Mouse (Mus musculus) neural tube, embryonic 11.5 days (tissue): ENCODE data around the gene Rab11fip4. TPM values are rescaled to one million over a fixed set of nuclear protein-coding genes. Genes with fewer than 3 reads are reported as not detected.

Experiments
- ATAC-seq: fragments of 200-750 bp; cut with Nextera tagmentation; 2 replicates; pipeline ENCODE4 v1.8.0; 2017; ENCODE audit warnings: moderate number of reproducible peaks, mild to moderate bottlenecking, moderate TSS enrichment, moderate library complexity; ENCODE audit not compliant: insufficient read depth, low FRiP score, low TSS enrichment
- DNase-seq: peaks from one replicate; pipeline ENCODE4 v3.0.0-alpha.2; 2015; ENCODE audit warnings: low spot score
- H3K27ac ChIP-seq: fragments of 300-500 bp; sonication (generic); 2 replicates; pipeline ENCODE4 v1.5.1; 2014; ENCODE audit warnings: low read depth, mild to moderate bottlenecking, low read length
- H3K27me3 ChIP-seq: fragments of 300-500 bp; sonication (generic); 2 replicates; pipeline ENCODE4 v1.6.1; 2014; ENCODE audit warnings: mild to moderate bottlenecking, low read length, mixed read lengths; ENCODE audit not compliant: control insufficient read depth, insufficient read depth
- H3K36me3 ChIP-seq: fragments of 300-500 bp; sonication (generic); 2 replicates; pipeline ENCODE4 v1.6.1; 2014; ENCODE audit warnings: mild to moderate bottlenecking, low read length, moderate library complexity, mixed read lengths; ENCODE audit not compliant: control insufficient read depth, insufficient read depth
- H3K4me1 ChIP-seq: fragments of 300-500 bp; sonication (generic); 2 replicates; pipeline ENCODE4 v1.6.1; 2014; ENCODE audit warnings: low read length, mixed read lengths; ENCODE audit not compliant: control insufficient read depth, insufficient read depth
- H3K4me2 ChIP-seq: fragments of 300-500 bp; sonication (generic); 2 replicates; pipeline ENCODE4 v1.6.1; 2014; ENCODE audit warnings: low read depth, mild to moderate bottlenecking, moderate library complexity
- H3K4me3 ChIP-seq: fragments of 300-500 bp; sonication (generic); 2 replicates; pipeline ENCODE4 v1.5.1; 2014; ENCODE audit warnings: low read depth, low read length
- H3K9ac ChIP-seq: fragments of 300-500 bp; sonication (generic); 2 replicates; pipeline ENCODE4 v1.6.1; 2014; ENCODE audit warnings: mild to moderate bottlenecking, low read length
- H3K9me3 ChIP-seq: fragments of 300-500 bp; sonication (generic); 2 replicates; pipeline ENCODE4 v1.6.1; 2016; ENCODE audit warnings: low read length; ENCODE audit not compliant: control insufficient read depth
- WGBS: fragments of 180-500 bp; shearing (Covaris S2); extraction: QIAGEN DNeasy Blood & Tissue Kit; methylation state at CpG from one replicate; pipeline ENCODE4 v1.1.7; 2014; 5-methylcytosine and 5-hydroxymethylcytosine counted together
- polyA plus RNA-seq: library from polyadenylated mRNA; unstranded; fragments of >200 nt; fragmentation: Nextera tagmentation; extraction: Ambion mirVana; gene quantifications from 2 replicates; pipeline ENCODE4 v1.2.1, GENCODE M21; 2014

Gene Rab11fip4
- polyA plus RNA-seq, 1 experiment from 2014 or later = 15.2 TPM

DNA sequence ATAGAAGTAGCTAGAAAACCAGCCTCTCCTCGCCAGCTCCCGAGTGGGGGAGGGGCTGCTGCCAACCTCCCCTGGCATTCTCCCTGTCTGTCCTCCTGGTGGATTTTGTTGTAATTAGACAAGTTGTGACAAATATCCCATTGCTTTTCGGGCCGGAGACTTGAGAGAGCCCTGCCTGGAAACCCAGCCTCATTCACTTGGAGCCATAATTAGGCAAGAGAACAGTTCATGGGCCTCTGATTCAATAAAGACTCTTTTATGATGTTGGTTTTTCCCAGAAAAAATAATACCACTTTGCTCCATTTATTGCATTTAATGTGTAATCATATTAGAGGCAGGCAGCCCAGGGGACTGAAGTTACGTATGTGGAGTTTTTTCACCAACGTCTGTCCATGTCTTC is 127.2 kb downstream of the Rab11fip4 start:
- ATAC-seq = no peak
- DNase-seq = no peak
- 0 out of 2 replicates have a peak, but pooled peaks cover 1% of the 10 kb centered on the region for H3K4me1 ChIP-seq
- H3K9me3 ChIP-seq = no peaks in the 10 kb centered on the region
- H3K4me3 ChIP-seq = no peak overlapping the region
- 72% methylated on average over 6 of the region's 6 CpGs for WGBS
- H3K27me3 ChIP-seq = no peaks in the 10 kb centered on the region
- H3K4me2 ChIP-seq = no peak overlapping the region
- H3K27ac ChIP-seq = no peak overlapping the region
- H3K9ac ChIP-seq = no peak overlapping the region
- H3K36me3 ChIP-seq = no peaks in the 10 kb centered on the region

DNA sequence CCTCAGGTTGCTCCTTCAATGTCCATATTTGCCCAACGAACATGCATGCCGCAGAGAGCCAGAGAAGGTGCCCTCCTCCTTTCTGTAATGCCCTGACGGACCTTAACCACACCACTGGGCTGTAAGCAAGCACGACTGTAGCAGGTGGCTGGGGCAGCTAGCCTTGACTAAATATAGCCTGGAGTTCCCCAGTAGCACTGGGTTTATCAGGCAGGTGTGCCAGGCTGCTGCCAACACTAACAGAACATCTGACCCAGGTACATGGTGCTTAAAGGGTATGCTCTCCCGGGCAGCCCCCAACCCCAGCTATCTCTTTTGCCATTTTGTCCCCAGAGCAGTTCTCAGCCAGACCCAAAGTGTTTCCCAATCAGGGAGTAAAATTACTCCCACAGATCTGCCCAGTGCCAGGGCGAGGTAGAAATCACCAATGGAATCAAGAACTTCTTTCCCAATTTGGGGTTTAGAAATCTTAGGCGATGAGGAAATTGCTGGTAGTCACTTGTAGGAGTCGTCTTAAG is 127.9 kb downstream of the Rab11fip4 start:
- DNase-seq (no peak), ATAC-seq (no peak)
- H3K9me3 ChIP-seq = no peaks in the 10 kb centered on the region
- no peaks in the 10 kb centered on the region for H3K36me3 ChIP-seq
- H3K27ac ChIP-seq = no peak overlapping the region
- no peaks in the 10 kb centered on the region for H3K4me1 ChIP-seq
- H3K9ac ChIP-seq = no peak overlapping the region
- H3K4me2 ChIP-seq = no peak overlapping the region
- H3K4me3 ChIP-seq = no peak overlapping the region
- no peaks in the 10 kb centered on the region for H3K27me3 ChIP-seq
- 86% methylated on average over 8 of the region's 8 CpGs for WGBS

DNA sequence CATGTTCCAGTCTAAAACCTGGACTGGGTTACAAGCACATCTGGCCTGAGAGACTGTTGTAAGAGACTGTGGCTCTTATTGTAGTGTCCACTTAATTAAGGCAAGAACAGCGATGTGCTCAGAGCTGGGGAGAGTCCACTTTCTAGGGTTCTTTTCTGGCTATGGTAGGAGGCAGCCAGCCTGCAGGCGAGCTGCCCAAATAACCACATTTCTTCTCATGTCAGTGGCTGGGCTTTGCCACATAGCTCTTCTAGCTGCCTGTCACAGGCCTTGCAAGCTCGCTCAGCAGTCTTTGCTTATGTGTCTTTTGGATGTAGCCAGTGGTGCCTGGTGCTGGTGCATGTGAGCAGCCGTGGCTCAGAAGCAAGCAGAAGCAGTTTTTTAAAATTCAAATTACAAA is 129.7 kb downstream of the Rab11fip4 start:
- Histone ChIP-seq H3K36me3 (no peaks in the 10 kb centered on the region), H3K4me2 (no peak overlapping the region), H3K27ac (no peak overlapping the region), H3K9me3 (no peaks in the 10 kb centered on the region), H3K4me1 (no peaks in the 10 kb centered on the region), H3K9ac (no peak overlapping the region), H3K4me3 (no peak overlapping the region), H3K27me3 (no peaks in the 10 kb centered on the region)
- ATAC-seq (no peak), DNase-seq (no peak)
- WGBS = 81% methylated on average over 4 of the region's 4 CpGs

DNA sequence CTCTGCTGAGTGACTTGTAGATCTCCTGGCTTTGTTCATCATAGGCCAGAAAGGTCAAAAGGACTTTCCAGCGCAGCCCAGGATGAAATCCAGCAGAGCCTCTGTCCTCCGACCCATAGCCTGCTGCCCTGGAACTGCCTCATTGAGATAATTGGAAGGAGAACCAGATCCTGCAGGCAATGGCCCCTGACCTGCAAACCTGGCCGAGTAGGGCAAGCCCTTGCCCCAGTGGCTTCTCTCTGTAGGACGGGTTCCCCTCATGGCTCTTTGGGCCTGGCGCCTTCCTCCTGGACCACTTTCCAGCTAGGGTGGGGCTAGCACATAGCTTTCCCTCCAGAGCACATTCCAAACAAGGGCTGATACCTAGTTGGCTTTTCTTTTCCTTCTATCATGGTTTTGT is 131.8 kb downstream of the Rab11fip4 start:
- Histone ChIP-seq H3K4me1 (no peaks in the 10 kb centered on the region), H3K9me3 (no peaks in the 10 kb centered on the region), H3K27ac (no peak overlapping the region), H3K4me3 (no peak overlapping the region), H3K36me3 (no peaks in the 10 kb centered on the region), H3K9ac (no peak overlapping the region), H3K27me3 (no peaks in the 10 kb centered on the region), H3K4me2 (no peak overlapping the region)
- ATAC-seq (no peak), DNase-seq (no peak)
- WGBS = 91% methylated on average over 5 of the region's 5 CpGs

DNA sequence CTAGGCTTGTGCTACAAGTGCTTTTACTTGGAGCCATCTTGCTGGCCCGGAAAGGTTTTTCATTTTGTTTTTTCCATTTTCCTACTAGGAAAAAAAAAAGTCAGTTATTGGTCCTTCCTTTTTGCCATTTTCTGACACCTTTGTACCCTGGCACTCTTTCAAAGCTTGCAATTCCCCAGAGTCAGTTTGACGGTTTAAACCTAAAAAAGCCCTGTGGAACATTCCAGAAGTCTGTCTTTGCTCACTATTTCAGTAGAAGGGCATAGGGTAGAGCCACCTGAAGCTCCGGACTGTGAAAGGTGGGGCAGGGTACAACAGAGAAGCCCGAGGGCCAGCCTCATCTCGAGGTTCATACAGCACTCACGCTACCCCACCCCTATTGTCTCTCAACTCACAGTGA is 134.0 kb downstream of the Rab11fip4 start:
- no peak for ATAC-seq
- no peaks in the 10 kb centered on the region for H3K27me3 ChIP-seq
- H3K36me3 ChIP-seq = no peaks in the 10 kb centered on the region
- no peak overlapping the region for H3K4me3 ChIP-seq
- no peaks in the 10 kb centered on the region for H3K4me1 ChIP-seq
- no peak overlapping the region for H3K9ac ChIP-seq
- no peaks in the 10 kb centered on the region for H3K9me3 ChIP-seq
- H3K27ac ChIP-seq = no peak overlapping the region
- H3K4me2 ChIP-seq = no peak overlapping the region
- no peak for DNase-seq
- 93% methylated on average over 6 of the region's 6 CpGs for WGBS

DNA sequence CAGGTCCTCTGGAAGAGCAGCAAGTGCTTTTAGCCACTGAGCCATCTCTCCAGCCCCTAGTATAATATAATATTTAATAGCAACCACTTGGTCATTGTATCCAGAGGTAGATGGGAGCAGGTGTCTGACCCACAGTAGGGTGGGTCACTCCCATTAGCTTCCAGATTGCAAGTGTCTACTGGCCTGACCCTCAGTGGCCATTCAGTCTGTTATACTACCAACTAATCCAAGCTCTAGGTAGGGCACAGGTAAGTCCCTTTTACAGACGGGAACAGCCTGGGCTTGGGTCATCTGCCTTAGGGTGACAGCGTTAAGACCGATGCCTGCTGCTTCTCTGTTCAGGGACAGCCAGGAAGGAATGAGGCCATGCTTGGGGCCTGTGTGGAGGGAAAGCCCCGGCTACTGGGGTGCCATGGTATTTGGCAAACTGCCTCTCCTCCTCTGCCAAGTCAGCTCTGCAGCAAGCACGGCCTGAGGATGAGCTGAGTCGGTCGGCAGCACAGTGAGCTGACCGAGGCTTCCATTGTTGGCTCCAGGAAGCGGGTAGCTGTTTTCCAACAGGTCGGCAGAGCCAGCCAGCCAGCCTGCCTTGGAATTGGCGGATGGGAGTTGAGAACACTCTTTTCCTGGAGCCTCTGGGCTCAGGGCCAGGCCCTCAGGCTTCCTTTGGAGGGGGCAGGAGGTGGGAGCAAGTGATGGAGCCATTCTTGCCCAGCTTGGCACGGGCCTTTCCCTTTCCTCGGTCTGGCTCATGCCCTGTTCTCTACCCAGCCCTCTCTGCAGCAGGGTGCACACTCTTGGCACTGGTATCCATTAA is 138.4 kb downstream of the Rab11fip4 start:
- no peaks in the 10 kb centered on the region for H3K27me3 ChIP-seq
- no peaks in the 10 kb centered on the region for H3K36me3 ChIP-seq
- H3K9ac ChIP-seq = no peak overlapping the region
- H3K4me1 ChIP-seq = no peaks in the 10 kb centered on the region
- DNase-seq (no peak), ATAC-seq (no peak)
- H3K4me3 ChIP-seq = no peak overlapping the region
- no peak overlapping the region for H3K4me2 ChIP-seq
- no peak overlapping the region for H3K27ac ChIP-seq
- WGBS = 85% methylated on average over 13 of the region's 13 CpGs
- H3K9me3 ChIP-seq = no peaks in the 10 kb centered on the region

DNA sequence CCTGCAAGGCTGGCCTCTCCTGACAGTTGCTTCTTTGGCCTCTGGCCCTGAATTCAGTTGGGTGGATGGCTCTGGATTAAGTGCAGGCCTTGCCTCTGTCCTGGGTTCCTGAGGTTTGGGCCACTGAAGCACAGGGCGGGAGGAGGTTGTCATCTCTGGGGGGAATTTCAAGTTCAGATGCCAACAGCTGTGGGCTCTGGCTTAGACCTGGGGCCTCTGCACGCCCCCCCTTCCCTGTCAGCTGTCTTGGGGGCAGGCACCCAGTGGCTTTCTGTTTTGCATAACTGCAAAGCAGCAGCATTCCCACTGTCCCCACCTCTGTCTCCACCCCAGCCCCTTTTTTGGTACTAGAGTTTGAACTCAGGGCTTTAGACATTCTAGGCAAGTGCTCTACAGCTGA is 139.4 kb downstream of the Rab11fip4 start:
- no peaks in the 10 kb centered on the region for H3K4me1 ChIP-seq
- H3K9me3 ChIP-seq = no peaks in the 10 kb centered on the region
- no peak overlapping the region for H3K27ac ChIP-seq
- H3K9ac ChIP-seq = no peak overlapping the region
- 69% methylated on average over 2 of the region's 2 CpGs for WGBS
- no peaks in the 10 kb centered on the region for H3K27me3 ChIP-seq
- ATAC-seq = no peak
- H3K4me3 ChIP-seq = no peak overlapping the region
- no peaks in the 10 kb centered on the region for H3K36me3 ChIP-seq
- no peak for DNase-seq
- H3K4me2 ChIP-seq = no peak overlapping the region

DNA sequence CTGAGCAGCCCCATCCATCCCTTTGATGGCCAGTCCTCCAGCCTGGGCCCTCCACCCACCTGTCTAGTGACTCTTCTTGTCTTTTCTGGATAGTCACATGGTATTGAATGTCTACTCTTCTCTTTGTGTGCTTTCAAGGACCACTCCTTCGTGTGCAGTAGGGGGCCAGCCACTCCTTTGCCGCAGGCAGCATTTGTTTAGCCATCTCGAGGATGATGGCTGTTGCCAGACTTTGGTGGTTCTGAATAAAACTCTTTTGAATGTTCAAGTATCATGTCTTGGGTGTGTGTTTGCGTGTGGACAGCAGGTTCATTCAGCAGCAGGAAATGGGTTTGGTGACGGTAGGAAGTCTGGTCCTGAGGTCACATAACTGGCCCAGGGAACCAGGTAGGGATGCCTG is 140.5 kb downstream of the Rab11fip4 start:
- 84% methylated on average over 5 of the region's 5 CpGs for WGBS

DNA sequence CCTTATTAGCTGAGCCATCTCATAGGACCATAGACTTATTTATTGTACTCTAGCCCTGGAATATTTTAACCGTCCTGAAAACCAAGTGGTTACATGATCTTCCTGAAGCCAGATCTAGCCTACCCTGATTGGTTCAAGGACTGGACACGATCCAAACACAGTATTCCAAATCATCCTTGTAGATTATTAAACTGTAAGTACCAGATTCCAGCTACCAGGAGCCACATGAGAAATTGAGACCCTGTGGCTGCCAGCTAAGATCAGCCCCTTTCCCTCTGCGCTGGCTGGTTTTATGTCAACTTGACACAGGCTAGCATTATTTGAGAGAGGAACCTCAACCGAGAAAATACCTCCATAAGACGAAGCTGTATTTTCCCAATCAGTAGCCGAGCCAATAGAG is 142.0 kb downstream of the Rab11fip4 start:
- Histone ChIP-seq H3K36me3 (no peaks in the 10 kb centered on the region), H3K4me3 (no peak overlapping the region), H3K27me3 (no peaks in the 10 kb centered on the region), H3K27ac (no peak overlapping the region), H3K9ac (no peak overlapping the region), H3K4me2 (no peak overlapping the region), H3K9me3 (no peaks in the 10 kb centered on the region), H3K4me1 (no peaks in the 10 kb centered on the region)
- ATAC-seq (no peak), DNase-seq (no peak)
- WGBS = 88% methylated on average over 6 of the region's 6 CpGs

More for the DNA sequence above, 140.5 kb downstream of the Rab11fip4 start:
- Histone ChIP-seq H3K4me3 (no peak overlapping the region), H3K36me3 (no peaks in the 10 kb centered on the region), H3K4me1 (no peaks in the 10 kb centered on the region), H3K9me3 (no peaks in the 10 kb centered on the region), H3K27me3 (no peaks in the 10 kb centered on the region), H3K4me2 (no peak overlapping the region), H3K9ac (no peak overlapping the region), H3K27ac (no peak overlapping the region)
- ATAC-seq (no peak), DNase-seq (no peak)
